Mouse (Mus musculus) liver, embryonic 14.5 days (tissue): Measurements from ENCODE around the gene Slc25a13. TPM values are rescaled to one million over a fixed set of nuclear protein-coding genes. Genes with fewer than 3 reads are reported as not detected.

Experiments used
- ATAC-seq: fragments of 200-750 bp; cut with Nextera tagmentation; 2 replicates; pipeline ENCODE4 v1.8.0; 2017; ENCODE audit warnings: moderate number of reproducible peaks, mild to moderate bottlenecking, moderate library complexity; ENCODE audit not compliant: insufficient read depth
- DNase-seq, 3 experiments: peaks; one replicate each; pipeline ENCODE4 v3.0.0-alpha.2; 2012 to 2013; ENCODE audit warnings: low read depth in 3 of 3, low spot score in 3 of 3
- H3K27ac ChIP-seq: fragments of 300-500 bp; sonication (generic); 2 replicates; pipeline ENCODE4 v1.5.1; 2014; ENCODE audit warnings: moderate library complexity, mild to moderate bottlenecking, control low read depth, inconsistent platforms
- H3K27me3 ChIP-seq: fragments of 300-500 bp; sonication (generic); 2 replicates; pipeline ENCODE4 v1.6.1; 2014; ENCODE audit warnings: mild to moderate bottlenecking, low read length, moderate library complexity; ENCODE audit not compliant: control insufficient read depth, insufficient read depth
- H3K36me3 ChIP-seq: fragments of 300-500 bp; sonication (generic); replicated peaks from 2 replicates; pipeline ENCODE4 v1.6.1; 2014; ENCODE audit warnings: low read depth; ENCODE audit not compliant: control insufficient read depth, insufficient read depth
- H3K4me1 ChIP-seq, 2 experiments: fragments of 200-500 bp in 1 of 2; fragments of 300-500 bp in 1 of 2; sonication (generic) in 1 of 2; replicated peaks; 2 replicates each; pipeline ENCODE4 v1.6.1; 2012 to 2014; ENCODE audit warnings: antibody characterized with exemption in 1 of 2, inconsistent platforms in 1 of 2, low read length in 1 of 2; ENCODE audit not compliant: control insufficient read depth in 2 of 2, insufficient read depth in 2 of 2
- H3K4me2 ChIP-seq: fragments of 300-500 bp; sonication (generic); 2 replicates; pipeline ENCODE4 v1.6.1; 2014; ENCODE audit warnings: low read depth, mild to moderate bottlenecking, control low read depth, moderate library complexity
- H3K4me3 ChIP-seq, 2 experiments: fragments of 200-500 bp in 1 of 2; fragments of 300-500 bp in 1 of 2; sonication (generic) in 1 of 2; 2 replicates each; pipeline ENCODE4 v1.5.1; 2012 to 2014; ENCODE audit warnings: low read depth in 2 of 2, low read length in 2 of 2, mild to moderate bottlenecking in 2 of 2, control low read depth in 1 of 2, inconsistent platforms in 1 of 2, moderate library complexity in 1 of 2; ENCODE audit not compliant: insufficient read depth in 1 of 2
- H3K9ac ChIP-seq: fragments of 300-500 bp; sonication (generic); replicated peaks from 2 replicates; pipeline ENCODE4 v1.6.1; 2014; ENCODE audit warnings: mild to moderate bottlenecking, control low read depth, moderate library complexity
- H3K9me3 ChIP-seq: fragments of 300-500 bp; sonication (generic); 2 replicates; pipeline ENCODE4 v1.6.1; 2016; ENCODE audit warnings: low read length, mixed read lengths; ENCODE audit not compliant: control insufficient read depth
- CTCF ChIP-seq: IDR thresholded peaks from 2 replicates; pipeline ENCODE4 v1.5.1; 2016; ENCODE audit warnings: antibody characterized with exemption, low read depth, control low read depth
- EP300 ChIP-seq: IDR thresholded peaks from 2 replicates; pipeline ENCODE4 v1.6.1; 2016; ENCODE audit warnings: antibody characterized with exemption, low read depth
- WGBS: fragments of 180-500 bp; shearing (Covaris S2); extraction: QIAGEN DNeasy Blood & Tissue Kit; methylation state at CpG from one replicate; pipeline ENCODE4 v1.1.7; 2014; ENCODE audit not compliant: insufficient replicate concordance; 5-methylcytosine and 5-hydroxymethylcytosine counted together
- polyA plus RNA-seq, 2 experiments: library from polyadenylated mRNA; depleted of rRNA in 1 of 2; stranded (reverse) in 1 of 2; unstranded in 1 of 2; fragments of >200 nt; fragmentation: Nextera tagmentation in 1 of 2; extraction: Ambion mirVana in 1 of 2; gene quantifications; 2 replicates each; pipeline versions ENCODE4 v1.2.1 to v1.2.3; 2012 to 2014

The Slc25a13 gene
- polyA plus RNA-seq, 2 experiments, result 11.6 to 26.0 TPM

GRCm38 (mm10) chr6:6173166-6173934, 43.6 kb downstream of the Slc25a13 start:
- WGBS, result 67% methylated on average over 15 of the region's 15 CpGs
- H3K4me1 ChIP-seq, result no peaks in the 10 kb centered on the region
- no peak overlapping the region for H3K9ac ChIP-seq
- no peaks in the 10 kb centered on the region for H3K9me3 ChIP-seq
- TF ChIP-seq CTCF (no peak), EP300 (no peak)
- no peaks in the 10 kb centered on the region for H3K27me3 ChIP-seq
- no peak overlapping the region for H3K27ac ChIP-seq
- H3K36me3 ChIP-seq, result no peaks in the 10 kb centered on the region
- no peak overlapping the region for H3K4me2 ChIP-seq
- DNase-seq (no peak), ATAC-seq (no peak)
- H3K4me3 ChIP-seq, result no peak overlapping the region

DNA sequence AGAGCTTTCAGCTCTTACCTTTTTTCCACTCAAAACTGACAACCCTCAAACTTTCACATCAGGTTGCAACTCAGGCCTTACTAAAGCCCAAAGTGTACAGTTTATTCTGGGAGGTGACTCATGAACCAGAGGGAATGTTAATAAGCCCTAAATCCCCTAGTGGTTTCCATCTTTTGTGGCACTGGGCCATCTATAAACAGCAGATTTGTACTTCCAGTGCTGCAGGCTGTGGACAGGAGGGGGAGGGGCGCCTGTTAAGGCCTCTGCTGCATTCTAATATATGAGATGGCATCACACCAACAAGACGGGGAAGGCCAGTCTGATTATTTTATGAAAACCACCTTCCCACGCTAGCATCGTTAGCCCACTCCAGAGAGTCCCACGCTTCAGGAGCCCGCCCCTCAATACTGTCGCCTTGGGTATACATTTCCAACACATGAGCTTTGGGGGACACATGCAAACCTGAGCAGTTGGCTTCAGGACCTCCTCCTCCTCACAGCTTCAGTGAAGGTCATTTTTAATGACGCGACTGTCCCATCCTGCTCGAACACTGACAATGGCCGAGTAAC, 48.3 kb downstream of the Slc25a13 start:
- no peaks in the 10 kb centered on the region for H3K9me3 ChIP-seq
- ATAC-seq (no peak), DNase-seq (no peak)
- no peaks in the 10 kb centered on the region for H3K4me1 ChIP-seq
- no peaks in the 10 kb centered on the region for H3K36me3 ChIP-seq
- no peak overlapping the region for H3K4me2 ChIP-seq
- no peak overlapping the region for H3K9ac ChIP-seq
- TF ChIP-seq CTCF, result no peak
- no peak for TF ChIP-seq EP300
- H3K4me3 ChIP-seq, result no peak overlapping the region
- 71% methylated on average over 11 of the region's 11 CpGs for WGBS
- no peak overlapping the region for H3K27ac ChIP-seq
- no peaks in the 10 kb centered on the region for H3K27me3 ChIP-seq

DNA sequence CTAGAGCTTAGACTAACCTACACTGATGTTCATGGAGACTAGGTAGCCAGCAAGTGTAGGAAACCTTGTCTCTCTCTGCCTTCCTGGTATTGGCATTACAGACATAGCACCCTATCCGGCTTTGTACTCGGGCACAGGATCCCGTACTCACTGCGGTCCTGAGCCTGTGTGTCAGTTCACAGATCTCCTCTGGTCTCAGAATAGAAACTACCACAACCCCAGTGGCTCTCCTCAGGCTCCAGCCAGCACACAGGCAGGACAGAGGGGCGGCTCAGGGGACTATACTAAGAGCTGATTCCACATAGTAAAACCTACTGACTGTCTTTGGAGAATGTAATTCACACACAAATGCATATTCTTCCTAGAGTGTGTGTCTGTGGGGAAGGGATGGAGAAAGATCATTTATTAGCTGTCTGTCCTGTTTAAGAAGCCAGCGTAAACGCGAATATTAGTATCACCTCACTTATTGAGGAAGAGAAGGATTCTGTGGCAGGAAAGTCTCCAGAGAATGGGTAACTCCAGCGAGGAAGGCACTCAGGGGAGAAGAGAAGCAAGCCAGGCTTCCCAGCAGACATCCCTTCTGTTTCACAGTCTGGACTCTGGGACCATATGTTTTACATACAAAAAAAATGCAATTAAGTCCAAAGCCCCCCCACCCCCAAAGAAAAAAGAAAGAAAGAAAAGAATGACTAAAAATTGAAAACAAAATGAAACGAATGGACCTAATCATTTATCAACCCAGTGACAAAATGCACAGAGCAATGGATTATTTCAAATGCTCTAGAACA, 49.4 kb downstream of the Slc25a13 start:
- Histone ChIP-seq H3K27me3 (no peaks in the 10 kb centered on the region), H3K9me3 (no peaks in the 10 kb centered on the region), H3K4me3 (no peak overlapping the region), H3K4me2 (no peak overlapping the region), H3K9ac (no peak overlapping the region), H3K27ac (no peak overlapping the region), H3K4me1 (no peaks in the 10 kb centered on the region), H3K36me3 (no peaks in the 10 kb centered on the region)
- 79% methylated on average over 10 of the region's 10 CpGs for WGBS
- TF ChIP-seq EP300, result no peak
- no peak for TF ChIP-seq CTCF
- DNase-seq, result no peak
- no peak for ATAC-seq

DNA sequence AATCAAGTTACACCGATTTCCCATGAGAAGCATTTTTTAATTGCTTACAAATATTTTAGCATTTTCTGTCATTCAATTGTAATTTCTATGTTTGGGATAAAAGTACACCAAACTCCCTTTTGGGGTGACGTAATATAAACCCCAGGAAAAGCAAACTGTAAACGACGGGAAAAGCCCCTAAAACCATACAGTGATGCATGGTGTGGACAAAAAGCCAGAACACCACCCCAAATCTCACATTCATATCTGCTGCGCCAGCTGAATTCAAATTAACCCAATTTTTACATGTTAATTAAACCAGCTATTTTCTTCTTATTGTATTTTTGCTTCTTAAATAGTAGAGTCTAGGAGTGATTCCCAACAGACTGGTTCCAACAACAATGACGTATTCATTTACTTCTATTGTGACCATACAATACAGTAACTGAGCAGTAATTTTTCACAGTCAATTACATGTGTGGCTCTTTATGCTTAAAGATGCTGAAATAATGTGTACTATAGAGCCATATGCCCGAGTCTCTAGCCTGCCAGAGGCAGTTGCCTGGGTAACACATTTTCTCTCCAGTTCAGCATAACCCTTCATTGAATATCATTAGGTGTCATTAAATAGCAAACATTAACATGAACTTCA, 53.9 kb downstream of the Slc25a13 start:
- TF ChIP-seq CTCF (no peak), EP300 (no peak)
- WGBS, result 78% methylated on average over 7 of the region's 7 CpGs
- no peak overlapping the region for H3K27ac ChIP-seq
- no peak overlapping the region for H3K9ac ChIP-seq
- no peaks in the 10 kb centered on the region for H3K4me1 ChIP-seq
- H3K36me3 ChIP-seq, result no peaks in the 10 kb centered on the region
- no peak for ATAC-seq
- no peak overlapping the region for H3K4me3 ChIP-seq
- no peaks in the 10 kb centered on the region for H3K9me3 ChIP-seq
- DNase-seq, result no peak
- H3K27me3 ChIP-seq, result no peaks in the 10 kb centered on the region
- H3K4me2 ChIP-seq, result no peak overlapping the region
